ENCODE assay signal across 15 mouse cellular contexts in genomic region chr16:37686834-37687233, GRCm38 (mm10). TPM values are rescaled to one million over a fixed set of nuclear protein-coding genes. Genes with fewer than 3 reads are reported as not detected.
DNase-seq lines count a peak whose midpoint lies in the region; ATAC-seq and TF ChIP-seq lines count a peak whose summit lies in the region.
"Had no signal": no experiment of that assay in that cellular context is flagged by ENCODE, and none has a peak within 500 bp of the region (broad histone marks: within the 10 kb centered on the region; RNA-seq: fewer than 3 reads in every experiment).

No protein-coding gene starts in this region.

- 45% methylated on average over 12 of the region's 12 CpGs for WGBS in heart, embryonic 11.5 days (ENCODE audit: insufficient replicate concordance)
- 66% methylated on average over 12 of the region's 12 CpGs for WGBS in midbrain, embryonic 13.5 days
- WGBS in midbrain, embryonic 11.5 days, result 80% methylated on average over 12 of the region's 12 CpGs
- WGBS in hindbrain, embryonic 14.5 days, result 67% methylated on average over 12 of the region's 12 CpGs
- WGBS in olfactory bulb, adult 2 months, result 44% methylated on average over 12 of the region's 12 CpGs

- intact Hi-C loops in left cerebral cortex, postnatal 25 days (cut with DNase I), result no loop called here

- peak overlapping the region; percentile 4; the same call in 1 of the 2 replicates for H3K4me2 ChIP-seq in heart, embryonic 11.5 days
- H3K4me2 ChIP-seq in midbrain, embryonic 13.5 days (replicated peaks), result no peak overlapping the region
- H3K4me2 ChIP-seq in midbrain, embryonic 11.5 days, result no peak overlapping the region
- H3K4me2 ChIP-seq in hindbrain, embryonic 14.5 days (replicated peaks), result no peak overlapping the region
- H3K4me2 ChIP-seq: heart, embryonic 15.5 days; lung, embryonic 14.5 days had no signal

- H3K9me3 ChIP-seq in heart, embryonic 11.5 days (replicated peaks; ENCODE audit: control insufficient read depth, low read length), result no peaks in the 10 kb centered on the region
- no peaks in the 10 kb centered on the region for H3K9me3 ChIP-seq in midbrain, embryonic 13.5 days
- no peaks in the 10 kb centered on the region for H3K9me3 ChIP-seq in midbrain, embryonic 11.5 days (ENCODE audit: control insufficient read depth, low read length)
- H3K9me3 ChIP-seq in hindbrain, embryonic 14.5 days (ENCODE audit: control insufficient read depth, low read length), result no peaks in the 10 kb centered on the region
- H3K9me3 ChIP-seq: heart, embryonic 15.5 days had no signal

- DNase-seq in heart, adult 18-20 months, result no peak
- DNase-seq in midbrain, embryonic 11.5 days (ENCODE audit: low spot score, missing footprints), result no peak
- DNase-seq in hindbrain, embryonic 14.5 days (ENCODE audit: low spot score), result no peak
- DNase-seq in right cerebral cortex, postnatal 25 days, result no peak
- DNase-seq in left cerebral cortex, postnatal 25 days (ENCODE audit: low spot score in 2 of 2), result no peak
- DNase-seq: adrenal gland, postnatal 10 days; kidney, adult 18-20 months; kidney, postnatal 36 days; lung, embryonic 14.5 days; spleen, adult 18-20 months had no signal

- H3K4me3 ChIP-seq in heart, embryonic 11.5 days (ENCODE audit: low read depth, low read length), result no peak overlapping the region
- H3K4me3 ChIP-seq in midbrain, embryonic 13.5 days (replicated peaks), result no peak overlapping the region
- no peak overlapping the region for H3K4me3 ChIP-seq in midbrain, embryonic 11.5 days (ENCODE audit: low read depth, low read length)
- H3K4me3 ChIP-seq in hindbrain, embryonic 14.5 days (replicated peaks; ENCODE audit: low read length), result no peak overlapping the region
- no peak overlapping the region for H3K4me3 ChIP-seq in olfactory bulb, adult 2 months (ENCODE audit: insufficient read depth, low read depth, low read length)
- H3K4me3 ChIP-seq: heart, embryonic 15.5 days had no signal

- H3K4me1 ChIP-seq in heart, embryonic 11.5 days (ENCODE audit: control insufficient read depth, insufficient read depth, low read length), result peaks cover 49% of the 10 kb centered on the region
- H3K4me1 ChIP-seq in midbrain, embryonic 13.5 days (replicated peaks), result peaks cover 50% of the 10 kb centered on the region
- H3K4me1 ChIP-seq in midbrain, embryonic 11.5 days (ENCODE audit: control insufficient read depth, insufficient read depth, low read length), result peaks cover 27% of the 10 kb centered on the region
- H3K4me1 ChIP-seq in hindbrain, embryonic 14.5 days (replicated peaks; ENCODE audit: control insufficient read depth, insufficient read depth, low read length), result peaks cover 22% of the 10 kb centered on the region
- peaks cover 22% of the 10 kb centered on the region for H3K4me1 ChIP-seq in olfactory bulb, adult 2 months (ENCODE audit: control insufficient read depth, insufficient read depth, low read length)

- H3K27me3 ChIP-seq in heart, embryonic 11.5 days (ENCODE audit: control insufficient read depth, insufficient read depth, low read length), result no peaks in the 10 kb centered on the region
- H3K27me3 ChIP-seq in midbrain, embryonic 13.5 days, result no peaks in the 10 kb centered on the region
- no peaks in the 10 kb centered on the region for H3K27me3 ChIP-seq in midbrain, embryonic 11.5 days (ENCODE audit: control insufficient read depth, insufficient read depth, low read length)
- no peaks in the 10 kb centered on the region for H3K27me3 ChIP-seq in hindbrain, embryonic 14.5 days (ENCODE audit: control insufficient read depth, insufficient read depth, low read length)
- H3K27me3 ChIP-seq: heart, embryonic 15.5 days had no signal

- H3K27ac ChIP-seq in heart, embryonic 11.5 days (ENCODE audit: low read depth, low read length), result peak overlapping the region; percentile 43; the same call in 1 of the 2 replicates
- H3K27ac ChIP-seq in midbrain, embryonic 13.5 days, result peak overlapping the region; percentile 90; the same call in 1 of the 2 replicates
- H3K27ac ChIP-seq in midbrain, embryonic 11.5 days (ENCODE audit: low read depth, low read length), result no peak overlapping the region
- 0 out of 2 replicates have a peak overlapping the region, but pooled peaks have one; percentile 3 for H3K27ac ChIP-seq in hindbrain, embryonic 14.5 days
- H3K27ac ChIP-seq in olfactory bulb, adult 2 months (ENCODE audit: insufficient read depth, low read depth, low read length), result peak overlapping the region; percentile 86

- H3K36me3 ChIP-seq in heart, embryonic 11.5 days (ENCODE audit: control insufficient read depth, insufficient read depth, low read length), result no peaks in the 10 kb centered on the region
- H3K36me3 ChIP-seq in midbrain, embryonic 13.5 days, result no peaks in the 10 kb centered on the region
- no peaks in the 10 kb centered on the region for H3K36me3 ChIP-seq in midbrain, embryonic 11.5 days (ENCODE audit: control insufficient read depth, insufficient read depth, low read length)
- no peaks in the 10 kb centered on the region for H3K36me3 ChIP-seq in hindbrain, embryonic 14.5 days (replicated peaks; ENCODE audit: control insufficient read depth, insufficient read depth)
- H3K36me3 ChIP-seq: heart, embryonic 15.5 days had no signal

- no peak for TF ChIP-seq POLR2A in olfactory bulb, adult 2 months (IDR thresholded peaks at IDR 0.05; ENCODE audit: insufficient read depth, low read depth, low read length)

- ATAC-seq in heart, embryonic 11.5 days (replicated peaks; ENCODE audit: insufficient number of reproducible peaks, low FRiP score, low TSS enrichment), result no peak
- no peak for ATAC-seq in midbrain, embryonic 13.5 days
- ATAC-seq in midbrain, embryonic 11.5 days (ENCODE audit: low FRiP score), result no peak
- no peak for ATAC-seq in hindbrain, embryonic 14.5 days (ENCODE audit: low FRiP score)
- ATAC-seq: CD4-positive, CD25-positive, alpha-beta regulatory T cell, adult 4 months had no signal

- TF ChIP-seq CTCF in olfactory bulb, adult 2 months (IDR thresholded peaks at IDR 0.05; ENCODE audit: insufficient read depth, low read depth, low read length), result no peak

- no peak overlapping the region for H3K9ac ChIP-seq in heart, embryonic 11.5 days (ENCODE audit: low read depth, low read length)
- H3K9ac ChIP-seq in midbrain, embryonic 13.5 days (replicated peaks), result no peak overlapping the region
- H3K9ac ChIP-seq in midbrain, embryonic 11.5 days (ENCODE audit: low read length), result no peak overlapping the region
- H3K9ac ChIP-seq in hindbrain, embryonic 14.5 days, result no peak overlapping the region
- H3K9ac ChIP-seq: heart, embryonic 15.5 days; lung, embryonic 14.5 days had no signal

RNA-seq across cellular contexts. Expression of gene Ndufb4, which starts 32.6 kb away (rescaled TPM):
- polyA plus RNA-seq in heart, embryonic 11.5 days (2014; fragmentation: Nextera tagmentation; extraction: Ambion mirVana), result 84.7 and 88.8 TPM in 2 replicates
- total RNA-seq in heart, adult 18-20 months (2021), result 100 to 1,000 TPM; 123 to 199 TPM
- 58.4 and 58.8 TPM in 2 replicates for polyA plus RNA-seq in midbrain, embryonic 13.5 days (2015; fragmentation: Nextera tagmentation; extraction: Ambion mirVana)
- 65.1 and 66.0 TPM in 2 replicates for polyA plus RNA-seq in midbrain, embryonic 11.5 days (2014; fragmentation: Nextera tagmentation; extraction: Ambion mirVana)
- polyA plus RNA-seq in hindbrain, embryonic 14.5 days (2014; fragmentation: Nextera tagmentation; extraction: Ambion mirVana), result 64.5 and 69.9 TPM in 2 replicates
- not detected in 2 replicates for polyA plus RNA-seq in olfactory bulb, adult 2 months (2012; ENCODE audit: insufficient read depth, insufficient read length, low replicate concordance, missing spikeins)
- total RNA-seq in left cerebral cortex, postnatal 25 days (2021), result 10 to 100 TPM; 67.8 to 69.2 TPM
